Mouse (Mus musculus) heart, postnatal 0 days (tissue): ENCODE measurements at regions not wholly inside any gene's neighbourhood (a gene's known extent, or its start where the extent isn't known, plus 50 kb on each side); places are given as distances from the start of the nearest gene placed in this dataset.

ENCODE experiments used
- ATAC-seq: fragments of 200-750 bp; cut with Nextera tagmentation; 2 replicates; pipeline ENCODE4 v1.8.0; 2017; ENCODE audit warnings: low read depth, moderate number of reproducible peaks, moderate library complexity; ENCODE audit not compliant: insufficient read depth
- DNase-seq: peaks from one replicate; pipeline ENCODE4 v3.0.0-alpha.2; 2016; ENCODE audit warnings: low spot score
- H3K27ac ChIP-seq: fragments of 300-500 bp; sonication (generic); 2 replicates; pipeline ENCODE4 v1.5.1; 2014; ENCODE audit warnings: low read depth, mild to moderate bottlenecking
- H3K27me3 ChIP-seq: fragments of 300-500 bp; sonication (generic); 2 replicates; pipeline ENCODE4 v1.6.1; 2014; ENCODE audit warnings: low read length, mixed read lengths; ENCODE audit not compliant: control insufficient read depth, insufficient read depth
- H3K36me3 ChIP-seq: fragments of 300-500 bp; sonication (generic); replicated peaks from 2 replicates; pipeline ENCODE4 v1.6.1; 2014; ENCODE audit warnings: low read length, mixed read lengths; ENCODE audit not compliant: control insufficient read depth, insufficient read depth
- H3K4me1 ChIP-seq: fragments of 300-500 bp; sonication (generic); 2 replicates; pipeline ENCODE4 v1.6.1; 2014; ENCODE audit warnings: antibody characterized with exemption; ENCODE audit not compliant: control insufficient read depth, insufficient read depth
- H3K4me2 ChIP-seq: fragments of 300-500 bp; sonication (generic); 2 replicates; pipeline ENCODE4 v1.6.1; 2014; ENCODE audit warnings: low read depth, mild to moderate bottlenecking, low read length, moderate library complexity
- H3K4me3 ChIP-seq: fragments of 300-500 bp; sonication (generic); 2 replicates; pipeline ENCODE4 v1.5.1; 2014; ENCODE audit warnings: low read depth, low read length
- H3K9ac ChIP-seq: fragments of 300-500 bp; sonication (generic); replicated peaks from 2 replicates; pipeline ENCODE4 v1.6.1; 2014; ENCODE audit warnings: low read depth, low read length, mixed read lengths
- H3K9me3 ChIP-seq: fragments of 300-500 bp; sonication (generic); replicated peaks from 2 replicates; pipeline ENCODE4 v1.6.1; 2016; ENCODE audit warnings: low read length; ENCODE audit not compliant: control insufficient read depth
- CTCF ChIP-seq: IDR thresholded peaks from 2 replicates; pipeline ENCODE4 v1.5.1; 2016; ENCODE audit warnings: antibody characterized with exemption, control low read depth, low read depth
- EP300 ChIP-seq: IDR thresholded peaks from 2 replicates; pipeline ENCODE4 v1.6.1; 2016; ENCODE audit warnings: antibody characterized with exemption, low read depth
- WGBS: fragments of 180-500 bp; shearing (Covaris S2); extraction: QIAGEN DNeasy Blood & Tissue Kit; methylation state at CpG from one replicate; pipeline ENCODE4 v1.1.7; 2014; 5-methylcytosine and 5-hydroxymethylcytosine counted together

DNA sequence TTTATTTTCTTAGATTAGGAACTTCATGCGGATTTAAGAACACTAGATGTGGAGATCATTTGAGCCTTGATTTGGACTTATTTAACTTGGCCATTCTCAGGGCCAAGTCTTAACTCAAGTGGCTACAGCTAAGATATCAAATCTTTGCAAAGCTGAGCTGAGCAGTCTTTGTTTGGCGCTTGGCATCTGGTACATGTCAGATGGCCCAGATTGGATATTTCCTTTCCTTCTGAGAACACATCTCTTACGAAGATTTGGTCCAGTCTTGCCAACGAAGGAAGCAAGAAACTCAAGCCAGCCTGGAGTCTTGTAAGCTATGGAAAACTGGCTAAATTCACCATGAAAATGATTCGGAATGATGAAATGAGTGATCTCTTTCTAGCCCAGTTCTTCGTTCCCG is 59.1 kb upstream of the Cdc42ep3 start:
- no peak for TF ChIP-seq EP300
- TF ChIP-seq CTCF = no peak
- Histone ChIP-seq H3K9me3 (no peaks in the 10 kb centered on the region), H3K9ac (no peak overlapping the region), H3K4me3 (no peak overlapping the region), H3K36me3 (no peaks in the 10 kb centered on the region), H3K4me2 (no peak overlapping the region), H3K27me3 (no peaks in the 10 kb centered on the region), H3K27ac (no peak overlapping the region), H3K4me1 (no peaks in the 10 kb centered on the region)
- WGBS = 78% methylated on average over 7 of the region's 7 CpGs
- DNase-seq (no peak), ATAC-seq (no peak)

DNA sequence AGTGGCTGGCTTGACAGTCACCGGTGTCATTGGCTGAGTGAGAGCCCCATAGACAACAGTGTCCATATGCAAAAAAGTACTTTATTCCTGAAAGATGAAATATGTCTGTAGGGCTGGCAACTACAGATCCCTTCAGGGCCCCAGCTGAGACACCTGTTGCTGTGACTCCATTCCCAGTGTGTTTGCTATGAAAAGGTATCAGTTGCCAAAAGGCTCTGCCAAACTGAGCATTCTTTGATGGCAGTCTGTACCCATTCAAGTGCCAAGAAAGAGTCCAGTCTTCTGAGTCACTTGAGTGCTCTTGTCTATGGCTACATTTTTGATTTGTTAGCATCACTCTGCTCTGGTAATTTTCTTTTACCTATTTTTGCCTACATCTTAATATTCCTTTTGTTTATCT is 63.1 kb upstream of the Cdc42ep3 start:
- no peaks in the 10 kb centered on the region for H3K36me3 ChIP-seq
- no peaks in the 10 kb centered on the region for H3K9me3 ChIP-seq
- WGBS = 83% methylated on average over 1 of the region's 1 CpGs
- H3K27ac ChIP-seq = no peak overlapping the region
- ATAC-seq (no peak), DNase-seq (no peak)
- TF ChIP-seq EP300 (no peak), CTCF (no peak)
- no peak overlapping the region for H3K4me2 ChIP-seq
- no peak overlapping the region for H3K4me3 ChIP-seq
- no peaks in the 10 kb centered on the region for H3K27me3 ChIP-seq
- H3K9ac ChIP-seq = no peak overlapping the region
- no peaks in the 10 kb centered on the region for H3K4me1 ChIP-seq

DNA sequence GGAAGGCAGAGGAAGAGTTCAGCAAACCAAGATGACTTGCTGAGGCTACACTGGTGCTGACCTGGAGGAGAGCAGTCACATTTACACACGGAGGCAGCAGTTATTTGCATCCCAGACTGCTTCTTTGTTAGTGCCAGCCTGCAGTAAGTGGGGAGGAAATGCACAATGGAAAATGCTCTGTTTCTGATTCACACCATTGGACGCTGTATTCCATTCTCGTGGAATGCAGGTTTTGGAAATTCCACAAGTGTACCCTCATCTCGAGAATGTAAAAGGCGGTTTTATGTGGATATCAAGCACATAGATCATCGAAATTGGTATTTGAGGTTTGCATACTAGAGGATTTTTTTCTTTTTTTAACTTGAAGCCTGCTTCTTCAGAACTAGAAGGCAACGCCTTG is 66.7 kb upstream of the Cdc42ep3 start:
- Histone ChIP-seq H3K4me2 (no peak overlapping the region), H3K9me3 (no peaks in the 10 kb centered on the region), H3K4me1 (no peaks in the 10 kb centered on the region), H3K9ac (no peak overlapping the region), H3K27me3 (no peaks in the 10 kb centered on the region), H3K27ac (no peak overlapping the region), H3K36me3 (no peaks in the 10 kb centered on the region), H3K4me3 (no peak overlapping the region)
- no peak for DNase-seq
- TF ChIP-seq CTCF (no peak), EP300 (no peak)
- 64% methylated on average over 7 of the region's 7 CpGs for WGBS
- no peak for ATAC-seq

DNA sequence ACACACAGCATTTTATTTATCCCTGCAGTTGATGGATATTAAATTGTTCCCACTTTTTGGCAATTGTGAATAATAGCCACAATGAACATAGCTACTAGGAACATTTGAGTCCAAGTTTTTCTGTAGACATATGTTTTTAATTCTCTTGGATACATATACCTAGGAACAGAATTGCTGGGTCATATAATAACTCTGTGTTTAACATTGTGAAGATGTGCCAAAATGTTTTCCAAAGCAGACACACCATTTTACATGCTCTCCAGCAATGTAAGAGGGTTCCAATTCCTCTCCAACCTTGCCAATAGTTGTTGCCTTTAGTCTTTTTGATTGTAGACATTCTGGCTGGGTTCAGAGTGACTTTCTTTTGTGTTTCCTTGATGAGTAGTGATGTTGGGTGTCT is 84.3 kb upstream of the Cdc42ep3 start:
- H3K36me3 ChIP-seq = 0 out of 2 replicates have a peak, but pooled peaks cover 4% of the 10 kb centered on the region

DNA sequence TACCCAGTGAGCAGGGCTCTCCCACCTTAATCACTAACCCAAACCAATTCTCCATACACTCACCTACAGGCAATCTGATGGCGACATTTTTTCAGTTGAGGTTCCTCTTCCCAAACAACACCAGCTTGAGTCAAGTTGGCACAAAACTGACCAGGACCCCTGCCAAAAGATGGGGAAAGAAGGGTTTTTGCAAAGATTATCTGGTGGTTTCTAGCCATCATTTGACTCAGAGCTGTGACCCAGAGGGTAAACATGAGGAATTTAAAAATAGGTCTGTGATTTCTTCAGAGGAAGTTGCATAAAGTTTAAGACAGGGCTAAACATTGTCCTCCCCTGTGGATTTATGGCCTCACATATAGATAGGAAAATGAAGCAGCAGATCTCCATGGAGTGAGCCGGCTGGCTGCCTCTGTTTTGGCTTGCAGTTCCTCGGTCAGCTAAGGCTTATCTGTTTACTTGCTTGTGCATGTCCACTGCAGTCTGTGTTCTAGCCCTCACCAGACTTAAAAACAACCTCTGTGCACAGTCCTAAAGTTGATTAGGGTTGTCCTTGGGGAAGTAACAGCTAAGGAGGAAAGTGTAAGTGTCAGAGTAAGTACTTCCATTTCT is 87.7 kb upstream of the Cdc42ep3 start:
- TF ChIP-seq CTCF = no peak
- no peak for TF ChIP-seq EP300
- no peaks in the 10 kb centered on the region for H3K9me3 ChIP-seq
- H3K27me3 ChIP-seq = no peaks in the 10 kb centered on the region
- H3K4me3 ChIP-seq = no peak overlapping the region
- no peak for ATAC-seq
- no peak overlapping the region for H3K9ac ChIP-seq
- DNase-seq = no peak
- WGBS = 58% methylated on average over 3 of the region's 3 CpGs
- no peak overlapping the region for H3K27ac ChIP-seq
- no peaks in the 10 kb centered on the region for H3K4me1 ChIP-seq
- H3K36me3 ChIP-seq = 0 out of 2 replicates have a peak, but pooled peaks cover 4% of the 10 kb centered on the region
- no peak overlapping the region for H3K4me2 ChIP-seq

More for the DNA sequence above, 84.3 kb upstream of the Cdc42ep3 start:
- H3K4me3 ChIP-seq = no peak overlapping the region
- no peaks in the 10 kb centered on the region for H3K27me3 ChIP-seq
- DNase-seq = no peak
- H3K9ac ChIP-seq = no peak overlapping the region
- H3K9me3 ChIP-seq = no peaks in the 10 kb centered on the region
- no peaks in the 10 kb centered on the region for H3K4me1 ChIP-seq
- TF ChIP-seq CTCF = no peak
- no peak for TF ChIP-seq EP300
- H3K4me2 ChIP-seq = no peak overlapping the region
- H3K27ac ChIP-seq = no peak overlapping the region
- ATAC-seq = no peak

DNA sequence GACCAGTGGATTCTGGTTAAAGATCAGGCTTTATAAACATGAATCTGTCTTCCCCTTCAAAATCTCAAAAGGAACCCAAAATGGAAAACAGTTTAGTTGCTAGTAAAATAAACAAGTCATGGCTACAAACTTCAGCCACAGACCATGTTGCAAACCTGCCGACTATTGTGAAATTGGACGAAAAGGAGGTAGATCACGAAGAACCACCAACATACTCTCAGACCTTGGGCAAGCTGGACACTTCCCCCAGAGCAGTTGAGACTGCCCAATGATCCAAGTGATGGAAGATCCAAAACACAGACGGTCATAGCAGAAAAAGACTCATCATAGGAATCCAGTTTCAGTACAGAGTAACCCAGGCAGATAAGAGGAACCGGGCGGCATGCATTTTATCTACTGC is 92.3 kb upstream of the Cdc42ep3 start:
- Histone ChIP-seq H3K27me3 (no peaks in the 10 kb centered on the region), H3K36me3 (0 out of 2 replicates have a peak, but pooled peaks cover 3% of the 10 kb centered on the region), H3K27ac (no peak overlapping the region), H3K9ac (no peak overlapping the region), H3K4me3 (no peak overlapping the region), H3K4me1 (peaks cover 5% of the 10 kb centered on the region; the same call in 1 of the 2 replicates), H3K4me2 (no peak overlapping the region), H3K9me3 (no peaks in the 10 kb centered on the region)
- WGBS = 81% methylated on average over 6 of the region's 6 CpGs
- ATAC-seq (no peak), DNase-seq (no peak)
- TF ChIP-seq EP300 (no peak), CTCF (no peak)
